Mouse (Mus musculus): ENCODE measurements around the gene Cadm4. TPM values are rescaled to one million over a fixed set of nuclear protein-coding genes. Genes with fewer than 3 reads are reported as not detected.
A peak's percentile ranks its signal among the peaks of the same experiment; 100 is the strongest.

Gene Cadm4
- total RNA-seq, 2 experiments from 2014 or later, result 5.3 to 17.7 TPM

DNA sequence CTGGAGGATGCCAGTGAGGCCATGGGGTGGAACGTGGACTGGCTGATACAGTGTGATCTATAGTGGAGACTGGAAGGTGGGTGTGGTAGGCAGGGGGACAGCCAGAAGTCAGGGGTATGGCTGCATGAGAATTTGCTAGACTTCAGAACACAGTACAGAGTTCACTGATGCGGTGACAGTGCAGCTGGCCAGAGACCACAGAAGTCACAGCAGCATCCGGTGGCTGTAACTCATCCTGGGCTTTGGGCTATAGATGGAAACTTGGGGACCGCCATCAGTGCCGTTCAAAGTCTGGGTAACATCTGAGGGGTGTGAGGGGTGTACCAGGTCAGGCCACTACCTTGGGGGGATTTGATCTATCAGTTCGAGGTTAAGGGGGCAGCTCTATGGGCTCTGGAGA lies 41.9 kb downstream of the Cadm4 start:
- DNase-seq, result no peak
- intact Hi-C loops (cut with DNase I; ENCODE audit: low total_unique reads), result no loop called here

- no peak for DNase-seq
- intact Hi-C loops (cut with DNase I; ENCODE audit: low total_unique reads), result no loop called here
Measured at GRCm38 (mm10) chr7:24524978-24525377, 43.2 kb downstream of the Cadm4 start.

DNA sequence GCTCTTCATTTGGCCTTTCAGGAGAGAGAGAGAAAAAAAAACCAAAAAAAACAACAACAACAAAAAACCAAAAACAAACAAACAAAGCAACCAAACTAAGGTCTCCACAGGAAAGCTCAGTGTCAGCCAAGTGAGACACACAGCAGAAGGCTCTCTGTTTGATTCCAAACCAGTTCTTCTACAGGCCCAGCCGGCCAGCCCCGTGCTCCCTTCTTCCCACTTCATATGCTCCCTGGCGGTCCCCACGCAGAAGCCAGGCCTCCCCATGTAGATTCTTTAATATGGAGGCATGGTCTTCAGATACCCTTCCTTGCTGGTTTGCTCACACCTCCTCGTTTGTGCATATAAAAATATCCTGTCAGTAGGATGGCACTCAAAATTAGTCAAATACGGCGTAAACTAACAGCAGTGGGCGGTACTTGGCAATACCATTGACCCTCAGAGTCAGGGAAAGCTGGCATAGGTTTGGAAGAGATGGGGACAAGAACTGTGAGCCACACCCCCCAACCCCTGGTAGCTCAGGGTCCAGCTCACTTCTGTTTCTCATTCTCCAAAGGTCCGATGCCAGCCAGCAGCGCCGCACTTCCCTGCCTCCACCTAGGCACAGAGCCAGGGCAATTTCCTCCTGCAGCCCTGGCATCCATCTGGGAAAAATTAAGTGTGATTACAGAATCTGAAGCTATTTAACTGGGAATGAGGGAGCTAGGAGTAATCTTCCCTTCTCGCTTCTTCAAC lies 44.0 kb downstream of the Cadm4 start:
- intact Hi-C loops (cut with DNase I; ENCODE audit: low total_unique reads), result no loop called here
- no peak for DNase-seq

DNA sequence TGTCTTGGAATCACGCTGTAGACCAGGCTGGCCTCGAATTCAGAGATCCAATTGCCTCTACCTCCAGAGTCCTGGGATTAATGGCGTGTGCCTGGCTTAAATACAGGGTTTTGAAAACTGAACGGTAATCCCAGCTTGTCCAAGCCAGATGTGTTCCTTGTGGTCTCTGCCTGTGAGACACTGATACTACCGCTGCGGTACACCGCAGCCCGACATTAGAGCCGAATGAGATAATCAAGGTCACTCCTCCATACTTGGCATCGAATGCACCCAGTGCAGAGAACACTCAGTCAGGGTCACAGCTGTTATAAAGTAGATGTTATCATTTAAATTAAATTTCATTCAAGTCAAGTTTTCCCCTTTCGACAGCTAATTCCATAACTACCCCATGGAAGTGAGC lies 47.0 kb downstream of the Cadm4 start:
- intact Hi-C loops (cut with DNase I; ENCODE audit: low total_unique reads), result no loop called here
- DNase-seq, result no peak

GRCm38 (mm10) chr7:24529580-24529979 lies 47.8 kb downstream of the Cadm4 start:
- intact Hi-C loops (cut with DNase I; ENCODE audit: low total_unique reads), result no loop called here
- no peak for DNase-seq

DNA sequence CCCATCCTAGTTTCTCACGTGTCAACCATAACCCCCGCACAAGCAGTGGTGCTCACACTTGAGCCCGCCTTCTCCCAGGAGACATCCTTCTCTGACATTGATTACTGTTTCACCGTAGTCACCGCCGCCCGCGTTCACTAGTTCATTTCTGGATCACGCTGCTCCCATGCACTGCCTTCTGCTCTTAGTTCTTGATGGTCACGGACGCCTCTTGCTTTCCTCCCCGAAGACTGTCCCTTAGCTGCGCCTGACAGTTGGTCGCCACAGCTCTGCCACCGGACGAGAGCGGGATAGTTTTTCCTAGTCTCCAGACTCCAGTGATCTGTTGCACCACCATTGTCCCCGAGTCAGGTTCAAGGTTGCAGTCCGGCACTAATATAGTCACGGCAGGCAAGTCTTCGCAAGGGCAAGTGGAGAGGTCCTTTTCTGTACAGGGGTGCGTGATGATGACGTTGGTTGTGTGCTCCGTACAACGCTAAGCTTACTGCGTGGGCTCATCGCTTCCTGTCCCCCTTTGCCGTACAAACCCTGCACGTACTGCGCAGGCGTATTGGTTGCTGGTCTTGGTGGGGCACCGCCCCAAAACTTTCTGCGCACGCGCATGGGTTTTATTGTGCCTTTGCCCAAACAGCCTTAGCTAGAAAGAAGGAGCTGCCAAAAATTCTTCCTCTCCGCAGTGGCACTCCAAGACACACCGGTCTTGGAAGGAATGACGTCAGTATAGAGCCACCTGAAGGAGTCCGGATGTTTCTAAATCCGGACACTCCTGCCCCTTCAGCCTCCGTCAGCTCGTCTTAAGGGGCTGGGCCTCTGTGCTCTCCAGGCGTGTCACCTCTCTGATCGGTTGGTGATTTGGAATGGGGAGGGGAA lies 48.5 kb downstream of the Cadm4 start, which contains the start of gene Irgq:
Gene Irgq (plus strand): TSS at position 628 of the 870 bp plus-strand sequence.
- intact Hi-C loops (cut with DNase I; ENCODE audit: low total_unique reads), result no loop called here

GRCm38 (mm10) chr7:24531211-24531971 lies 49.6 kb downstream of the Cadm4 start:
- intact Hi-C loops (cut with DNase I; ENCODE audit: low total_unique reads), result no loop called here
- peak; percentile 82 for DNase-seq

More for the DNA sequence above, 48.5 kb downstream of the Cadm4 start, which contains the start of gene Irgq:
- DNase-seq, result peak; percentile 98

- intact Hi-C loops (cut with DNase I; ENCODE audit: low total_unique reads), result no loop called here
- no peak for DNase-seq
Measured at GRCm38 (mm10) chr7:24533031-24533571, 51.3 kb downstream of the Cadm4 start.

GRCm38 (mm10) chr7:24533806-24534205 lies 52.0 kb downstream of the Cadm4 start:
- intact Hi-C loops (cut with DNase I; ENCODE audit: low total_unique reads), result no loop called here

DNA sequence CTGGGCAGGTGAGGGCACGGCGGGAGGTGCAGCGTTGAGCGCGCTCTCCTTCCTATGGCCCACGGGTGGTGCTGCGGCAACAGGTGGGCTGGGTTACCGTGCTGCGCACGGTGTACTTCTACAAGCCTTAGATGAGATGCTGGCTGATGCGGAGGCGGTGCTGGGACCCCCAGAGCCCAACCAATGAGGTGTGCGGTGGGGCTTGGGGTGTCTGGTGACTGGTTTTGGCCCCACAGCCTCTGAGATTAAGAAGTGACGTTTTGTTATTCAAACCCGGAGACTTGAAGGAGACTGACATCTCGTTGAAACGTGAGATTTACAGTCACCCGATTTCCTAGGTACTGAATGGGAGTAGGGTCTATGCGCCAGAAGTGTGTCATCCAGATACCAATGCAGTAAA lies 52.5 kb downstream of the Cadm4 start:
- no peak for DNase-seq
- intact Hi-C loops (cut with DNase I; ENCODE audit: low total_unique reads), result no loop called here

More at GRCm38 (mm10) chr7:24533806-24534205, 52.0 kb downstream of the Cadm4 start:
- DNase-seq, result no peak

DNA sequence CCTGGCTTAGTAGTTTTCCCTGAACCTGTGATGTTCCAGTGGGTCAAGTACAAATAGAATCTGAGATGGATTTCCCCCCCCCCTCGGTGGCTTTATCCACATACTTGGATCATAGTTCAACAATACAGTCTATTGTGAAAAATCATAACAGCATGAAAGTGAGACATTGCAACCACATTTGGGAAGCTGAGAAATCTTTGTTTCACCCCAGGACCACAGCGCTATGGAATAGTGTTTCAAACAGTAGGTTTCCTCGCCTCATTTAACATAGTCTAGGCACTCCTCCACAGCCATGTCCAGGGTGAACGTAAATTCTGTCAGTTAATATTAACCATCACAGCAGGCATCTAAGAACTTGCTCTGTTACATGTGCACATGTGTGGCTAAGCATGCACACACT lies 55.3 kb downstream of the Cadm4 start:
- intact Hi-C loops (cut with DNase I; ENCODE audit: low total_unique reads), result no loop called here
- no peak for DNase-seq

DNA sequence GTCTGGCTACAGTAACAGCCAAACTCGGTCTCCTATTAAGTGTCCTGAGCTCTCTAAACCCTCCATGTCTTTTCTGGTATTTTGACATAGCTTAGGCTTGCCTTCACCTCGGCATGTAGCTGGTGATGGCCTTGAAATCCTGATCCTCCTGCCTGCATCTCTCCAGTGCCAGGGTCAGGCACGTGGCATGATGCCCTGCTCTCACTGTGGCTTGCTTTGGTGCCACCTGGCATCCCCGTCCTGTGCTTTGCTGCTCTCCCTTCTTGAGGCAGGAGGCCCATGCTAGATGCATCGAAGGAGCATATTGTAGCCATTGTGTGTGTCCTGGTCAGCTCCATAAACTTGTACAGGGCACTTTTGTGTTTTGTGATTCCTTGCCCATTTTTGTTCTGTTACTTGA lies 55.8 kb downstream of the Cadm4 start:
- intact Hi-C loops (cut with DNase I; ENCODE audit: low total_unique reads), result no loop called here
- peak; percentile 38 for DNase-seq

- no peak for DNase-seq
- intact Hi-C loops (cut with DNase I; ENCODE audit: low total_unique reads), result no loop called here
Measured at GRCm38 (mm10) chr7:24538154-24538553, 56.3 kb downstream of the Cadm4 start.

- intact Hi-C loops (cut with DNase I; ENCODE audit: low total_unique reads), result no loop called here
- no peak for DNase-seq
Measured at GRCm38 (mm10) chr7:24538701-24539100, 56.9 kb downstream of the Cadm4 start.

DNA sequence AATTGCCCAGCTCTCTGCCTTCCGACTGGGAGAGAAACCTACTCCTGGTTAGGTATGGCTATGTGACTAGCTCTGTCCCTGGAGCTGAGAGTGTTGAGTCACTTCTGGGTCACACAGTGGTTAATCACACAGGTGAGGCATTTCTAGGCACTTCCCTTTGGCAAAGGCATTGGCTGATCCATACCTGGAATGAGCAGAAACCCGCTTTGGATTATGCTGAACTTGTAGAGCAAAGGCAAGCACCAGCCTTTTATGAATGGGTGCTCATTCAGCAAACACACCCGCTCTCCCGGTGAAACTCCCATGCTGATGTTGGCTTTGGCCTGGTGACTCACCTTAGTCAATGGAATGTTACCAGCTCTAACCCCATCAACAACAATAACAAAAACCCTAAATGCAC lies 57.9 kb downstream of the Cadm4 start:
- intact Hi-C loops (cut with DNase I; ENCODE audit: low total_unique reads), result no loop called here
- no peak for DNase-seq

- intact Hi-C loops (cut with DNase I; ENCODE audit: low total_unique reads), result no loop called here
- no peak for DNase-seq
Measured at GRCm38 (mm10) chr7:24544506-24544905, 62.7 kb downstream of the Cadm4 start.

- intact Hi-C loops (cut with DNase I; ENCODE audit: low total_unique reads), result no loop called here
Measured at GRCm38 (mm10) chr7:24546068-24546614, 64.3 kb downstream of the Cadm4 start, which contains the start of the genes Pinlyp and Xrcc1. TSS of gene Pinlyp (minus strand) at chr7:24546118. TSS of gene Xrcc1 (plus strand) at chr7:24546289.

DNA sequence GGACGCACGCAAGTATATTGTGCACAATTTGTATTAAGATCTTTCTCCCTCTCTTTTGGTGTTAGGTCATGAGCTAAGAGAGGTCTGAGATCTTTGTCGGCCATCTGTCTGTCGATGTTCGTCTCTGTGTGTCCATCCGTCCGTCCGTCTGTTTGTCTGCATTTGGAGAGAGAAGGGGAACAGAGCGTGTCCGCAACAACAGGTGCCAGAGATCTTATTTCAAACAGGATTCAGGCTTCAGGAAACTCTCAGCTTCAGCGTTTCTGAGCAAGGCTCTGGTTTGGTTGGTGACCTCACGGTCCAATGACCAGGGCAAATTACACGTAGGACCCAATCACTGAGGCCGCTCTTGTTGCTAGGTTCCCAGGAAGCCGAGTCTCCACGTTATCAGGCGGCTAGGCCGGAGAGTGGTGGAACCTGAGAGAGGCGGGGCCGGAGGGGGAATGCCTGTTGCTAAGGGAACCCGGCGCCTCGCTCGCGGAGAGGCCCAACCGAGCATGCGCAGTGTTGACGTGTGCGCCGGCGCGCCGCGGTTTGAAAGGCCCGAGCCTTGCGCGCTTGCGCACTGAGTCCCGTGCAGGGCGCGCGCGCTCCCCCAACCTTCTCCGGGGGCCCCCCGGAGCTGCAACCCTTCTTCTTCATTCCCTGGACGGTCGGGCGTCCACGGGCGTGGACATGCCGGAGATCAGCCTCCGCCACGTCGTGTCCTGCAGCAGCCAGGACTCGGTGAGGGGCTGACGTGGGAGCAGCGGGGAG lies 65.0 kb downstream of the Cadm4 start:
- intact Hi-C loops (cut with DNase I; ENCODE audit: low total_unique reads), result no loop called here
- peak; percentile 100 for DNase-seq

More at GRCm38 (mm10) chr7:24546068-24546614, 64.3 kb downstream of the Cadm4 start, which contains the start of the genes Pinlyp and Xrcc1:
- DNase-seq, result no peak
